Mouse (Mus musculus) testis, adult 2 months (tissue): ENCODE measurements around the gene Mrpl48. TPM values are rescaled to one million over a fixed set of nuclear protein-coding genes. Genes with fewer than 3 reads are reported as not detected.

Source experiments
- H3K27ac ChIP-seq: fragments of 200-500 bp; 2 replicates; pipeline ENCODE4 v1.5.1; 2012; ENCODE audit warnings: low read depth, low read length; ENCODE audit not compliant: control insufficient read depth, insufficient read depth
- H3K27me3 ChIP-seq: fragments of 200-500 bp; 2 replicates; pipeline ENCODE4 v1.6.1; 2012; ENCODE audit warnings: mild to moderate bottlenecking, low read length, moderate library complexity; ENCODE audit not compliant: control insufficient read depth, insufficient read depth
- H3K36me3 ChIP-seq: fragments of 200-500 bp; 2 replicates; pipeline ENCODE4 v1.6.1; 2012; ENCODE audit warnings: mild to moderate bottlenecking, low read length; ENCODE audit not compliant: control insufficient read depth, insufficient read depth
- H3K4me1 ChIP-seq: fragments of 200-500 bp; 2 replicates; pipeline ENCODE4 v1.6.1; 2012; ENCODE audit warnings: low read length; ENCODE audit not compliant: control insufficient read depth, insufficient read depth
- H3K4me3 ChIP-seq: fragments of 200-500 bp; 2 replicates; pipeline ENCODE4 v1.5.1; 2012; ENCODE audit warnings: low read depth, mild to moderate bottlenecking, low read length, moderate library complexity, mixed read lengths; ENCODE audit not compliant: control insufficient read depth
- CTCF ChIP-seq: fragments of 200-500 bp; IDR thresholded peaks from 2 replicates; pipeline ENCODE4 v1.5.1; 2012; ENCODE audit warnings: low read depth, mild to moderate bottlenecking, inconsistent platforms, low read length, moderate library complexity; ENCODE audit not compliant: control insufficient read depth, insufficient read depth, insufficient replicate concordance
- POLR2A ChIP-seq: fragments of 200-500 bp; IDR thresholded peaks from 2 replicates; pipeline ENCODE4 v1.6.1; 2012; ENCODE audit warnings: low read depth, mild to moderate bottlenecking, inconsistent platforms, low read length, moderate library complexity; ENCODE audit not compliant: control insufficient read depth
- polyA plus RNA-seq: library from polyadenylated mRNA; depleted of rRNA; stranded (reverse); fragments of >200 nt; gene quantifications from 2 replicates; pipeline ENCODE4 v1.2.3, GENCODE M21; 2012; rRNA removed

Mrpl48 gene
- polyA plus RNA-seq, 1 experiment: 19.2 TPM

DNA sequence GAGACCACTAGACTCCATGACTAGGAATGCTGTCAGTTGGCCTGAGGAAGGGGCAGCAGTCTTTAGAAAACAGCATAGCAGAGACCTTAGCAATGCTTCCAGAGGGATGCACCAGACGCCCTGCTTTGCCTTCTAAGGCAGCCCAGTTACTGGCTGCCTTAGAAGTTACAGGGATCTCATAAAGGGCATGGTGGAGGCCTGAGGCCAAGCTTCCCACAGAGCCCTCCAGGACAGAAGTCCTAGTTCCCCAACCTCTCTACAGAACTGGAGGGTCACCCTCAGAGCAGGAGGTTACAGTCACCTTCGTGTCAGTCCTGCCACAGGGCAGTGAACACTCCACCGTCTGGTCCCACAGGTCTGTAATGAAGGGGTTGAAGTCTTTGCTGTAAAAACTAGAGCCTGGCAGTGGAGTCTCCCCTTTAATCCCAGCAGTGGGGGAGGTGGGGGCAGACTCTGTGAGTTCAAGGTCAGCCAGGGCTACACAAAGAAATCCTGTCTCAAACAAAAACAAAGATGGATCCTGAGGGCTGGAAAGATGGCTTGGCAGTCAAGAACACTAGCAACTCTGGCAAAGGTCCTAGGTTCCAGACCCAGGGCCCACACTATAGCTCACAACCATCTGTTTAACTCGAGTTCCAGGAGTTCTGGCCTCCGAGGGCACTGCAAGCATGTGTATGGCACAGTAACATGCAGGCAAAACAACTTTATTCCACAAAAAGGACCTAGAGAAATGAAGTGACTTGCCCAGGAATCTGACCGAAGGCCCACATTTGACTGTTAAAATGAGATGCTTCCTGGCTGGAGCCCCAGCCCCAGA is 106.9 kb downstream of the Mrpl48 start:
- H3K36me3 ChIP-seq: no peaks in the 10 kb centered on the region
- H3K4me3 ChIP-seq: no peak overlapping the region
- TF ChIP-seq CTCF (no peak), POLR2A (no peak; the same call in 1 of the 2 replicates)
- no peaks in the 10 kb centered on the region for H3K27me3 ChIP-seq
- H3K27ac ChIP-seq: no peak overlapping the region
- peaks cover 2% of the 10 kb centered on the region for H3K4me1 ChIP-seq

GRCm38 (mm10) chr7:100500276-100500977 is 107.7 kb downstream of the Mrpl48 start:
- peaks cover 5% of the 10 kb centered on the region for H3K4me1 ChIP-seq
- no peak overlapping the region for H3K4me3 ChIP-seq
- H3K36me3 ChIP-seq: no peaks in the 10 kb centered on the region
- TF ChIP-seq CTCF (no peak), POLR2A (no peak; the same call in 1 of the 2 replicates)
- H3K27ac ChIP-seq: no peak overlapping the region; the same call in 1 of the 2 replicates
- H3K27me3 ChIP-seq: no peaks in the 10 kb centered on the region

DNA sequence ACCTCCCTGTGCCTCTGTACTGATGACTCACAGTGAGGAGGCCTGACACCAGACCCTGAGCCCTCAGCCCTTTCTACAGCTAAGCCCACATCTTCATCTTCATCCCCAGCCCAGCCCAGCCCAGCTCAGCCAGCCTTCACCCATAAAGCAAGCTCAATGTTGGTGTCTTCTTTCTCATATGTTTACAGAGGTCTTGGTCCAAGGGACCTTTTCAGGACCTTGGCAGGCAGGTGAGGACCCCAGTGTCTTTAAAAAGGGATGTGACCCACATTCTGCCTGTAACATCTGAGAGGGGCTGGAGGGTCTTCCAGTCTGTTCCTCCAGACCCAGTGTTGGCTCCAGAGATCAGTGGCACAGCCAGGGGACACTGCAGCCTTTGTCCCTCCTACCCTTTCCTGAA is 108.6 kb downstream of the Mrpl48 start:
- Histone ChIP-seq H3K36me3 (no peaks in the 10 kb centered on the region), H3K27ac (no peak overlapping the region), H3K27me3 (no peaks in the 10 kb centered on the region), H3K4me3 (no peak overlapping the region), H3K4me1 (peaks cover 5% of the 10 kb centered on the region)
- TF ChIP-seq CTCF: no peak
- TF ChIP-seq POLR2A: no peak

DNA sequence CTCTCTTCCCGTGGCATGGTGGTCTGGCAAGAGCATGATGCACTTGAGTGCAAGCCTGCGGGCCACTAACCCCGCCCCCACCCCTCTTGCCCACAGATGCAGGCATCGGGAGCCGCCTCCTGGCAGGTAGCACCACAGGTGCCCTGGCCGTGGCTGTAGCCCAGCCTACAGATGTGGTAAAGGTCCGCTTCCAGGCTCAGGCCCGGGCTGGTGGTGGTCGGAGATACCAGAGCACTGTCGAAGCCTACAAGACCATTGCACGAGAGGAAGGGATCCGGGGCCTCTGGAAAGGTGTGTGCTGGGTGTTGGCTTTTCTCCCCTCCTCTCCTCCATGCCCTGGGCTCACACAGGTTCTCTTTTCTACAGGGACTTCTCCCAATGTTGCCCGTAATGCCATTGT is 110.1 kb downstream of the Mrpl48 start:
- Histone ChIP-seq H3K4me3 (no peak overlapping the region), H3K36me3 (no peaks in the 10 kb centered on the region), H3K27ac (no peak overlapping the region), H3K27me3 (no peaks in the 10 kb centered on the region), H3K4me1 (peaks cover 9% of the 10 kb centered on the region)
- no peak for TF ChIP-seq POLR2A
- TF ChIP-seq CTCF: no peak

DNA sequence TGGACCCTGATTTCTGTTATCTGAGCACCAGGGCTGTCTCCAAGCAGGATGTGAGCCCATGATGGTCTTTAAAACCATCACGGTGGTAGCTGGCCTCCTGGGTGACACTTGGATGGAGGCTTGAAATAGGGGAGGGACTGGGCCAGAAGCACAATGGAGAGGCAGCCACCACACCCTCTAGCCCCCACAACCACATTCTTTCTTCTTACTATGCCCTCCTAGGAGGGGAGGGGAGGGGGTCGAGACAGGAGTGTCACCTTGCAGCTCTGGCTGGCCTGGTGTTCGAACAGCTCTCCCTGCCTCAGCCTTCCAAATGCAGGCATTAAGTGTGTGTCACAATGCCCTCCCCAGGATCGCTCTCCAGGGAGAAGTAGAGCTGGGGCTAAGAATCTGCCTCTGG is 110.7 kb downstream of the Mrpl48 start:
- Histone ChIP-seq H3K4me1 (peaks cover 14% of the 10 kb centered on the region), H3K4me3 (no peak overlapping the region), H3K27ac (no peak overlapping the region), H3K27me3 (no peaks in the 10 kb centered on the region; the same call in 1 of the 2 replicates), H3K36me3 (no peaks in the 10 kb centered on the region)
- no peak for TF ChIP-seq CTCF
- no peak for TF ChIP-seq POLR2A

DNA sequence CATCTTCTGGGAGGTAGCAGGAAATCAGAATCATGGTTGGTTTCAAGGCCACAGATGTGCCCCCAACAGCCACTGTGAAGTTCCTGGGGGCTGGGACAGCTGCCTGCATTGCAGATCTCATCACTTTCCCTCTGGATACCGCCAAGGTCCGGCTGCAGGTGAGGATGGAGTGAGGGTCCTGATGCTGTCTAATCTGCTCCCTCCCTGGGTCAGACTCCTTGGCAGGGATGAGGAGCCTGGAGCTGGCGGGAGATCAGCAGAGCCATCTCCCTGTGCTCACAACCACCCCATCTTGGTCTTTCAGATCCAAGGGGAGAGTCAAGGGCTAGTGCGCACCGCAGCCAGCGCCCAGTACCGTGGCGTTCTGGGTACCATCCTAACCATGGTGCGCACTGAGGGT is 111.3 kb downstream of the Mrpl48 start:
- H3K36me3 ChIP-seq: no peaks in the 10 kb centered on the region
- no peaks in the 10 kb centered on the region; the same call in 1 of the 2 replicates for H3K27me3 ChIP-seq
- H3K4me1 ChIP-seq: peaks cover 17% of the 10 kb centered on the region
- H3K4me3 ChIP-seq: no peak overlapping the region
- TF ChIP-seq POLR2A (peak; percentile 32; the same call in 1 of the 2 replicates), CTCF (no peak)
- no peak overlapping the region for H3K27ac ChIP-seq

DNA sequence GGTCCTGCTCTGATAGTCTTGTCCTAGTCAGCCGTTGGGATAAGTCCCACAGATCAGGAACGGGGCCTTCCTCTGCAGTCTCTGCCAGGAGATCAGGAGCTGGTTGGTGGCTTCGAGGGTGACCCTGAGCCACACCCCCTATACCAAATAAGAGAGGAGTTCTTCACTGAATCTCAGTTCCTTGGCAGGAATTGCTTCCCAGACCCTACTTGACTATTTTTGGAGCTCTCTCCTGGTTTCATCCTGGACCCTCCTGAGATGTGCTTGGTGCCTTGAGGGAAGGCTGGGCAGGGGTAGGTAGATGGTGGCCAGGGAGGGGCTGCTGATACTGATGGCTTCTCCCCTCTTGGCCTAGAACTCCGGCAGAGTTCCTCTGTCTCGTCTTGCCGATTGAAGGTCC is 111.7 kb downstream of the Mrpl48 start:
- Histone ChIP-seq H3K27ac (peak overlapping the region; percentile 82), H3K4me3 (no peak overlapping the region), H3K36me3 (no peaks in the 10 kb centered on the region), H3K27me3 (no peaks in the 10 kb centered on the region; the same call in 1 of the 2 replicates), H3K4me1 (peaks cover 17% of the 10 kb centered on the region)
- no peak for TF ChIP-seq POLR2A
- no peak for TF ChIP-seq CTCF

Other genes with a start within 250 kb of the Mrpl48 start
- 39.7 and 41.8 TPM in 2 replicates for gene C2cd3, start 236.1 kb downstream of the Mrpl48 start, polyA plus RNA-seq
- gene Ppme1, start 236.0 kb downstream of the Mrpl48 start, polyA plus RNA-seq: 129 and 138 TPM in 2 replicates
- gene Ucp3, start 135.3 kb downstream of the Mrpl48 start, polyA plus RNA-seq: 0.73 and 1.2 TPM in 2 replicates
- gene Ucp2, start 115.0 kb downstream of the Mrpl48 start, polyA plus RNA-seq: 42.2 and 53.2 TPM in 2 replicates
- gene Dnajb13, start 93.3 kb downstream of the Mrpl48 start, polyA plus RNA-seq: 528 and 538 TPM in 2 replicates
- gene Coa4, start 71.2 kb downstream of the Mrpl48 start, polyA plus RNA-seq: 29.5 and 29.6 TPM in 2 replicates
- 17.1 and 17.2 TPM in 2 replicates for gene Rab6a, start 891 bp downstream of the Mrpl48 start, polyA plus RNA-seq
- 4.1 and 5.9 TPM in 2 replicates for gene Plekhb1, start 54.1 kb upstream of the Mrpl48 start, polyA plus RNA-seq
- gene Fam168a, start 98.3 kb upstream of the Mrpl48 start, polyA plus RNA-seq: 26.4 and 27.0 TPM in 2 replicates